Mouse (Mus musculus): ENCODE results near the gene Olfr870. TPM values are rescaled to one million over a fixed set of nuclear protein-coding genes. Genes with fewer than 3 reads are reported as not detected.

Gene Olfr870
- polyA plus RNA-seq, 1 experiment: not detected

DNA sequence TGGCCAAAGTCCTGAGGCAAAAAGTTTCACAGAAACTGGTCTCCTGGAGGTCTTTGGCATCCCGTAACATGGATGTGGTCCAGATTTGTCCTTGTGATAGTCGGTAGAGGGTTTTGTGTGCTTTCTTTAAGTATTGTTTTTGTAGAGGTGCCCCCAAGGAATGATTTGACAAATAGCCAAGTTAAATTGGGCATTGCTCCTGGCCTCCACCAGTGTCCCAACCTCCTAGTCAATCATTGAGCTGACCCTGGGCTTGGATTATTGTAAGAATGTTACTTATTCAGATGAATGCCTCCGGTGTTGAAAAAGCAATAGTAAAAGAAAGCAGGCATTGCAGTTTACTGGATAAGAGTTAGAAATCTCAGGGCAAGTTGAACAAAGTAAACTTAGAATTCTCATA, 24.2 kb downstream of the Olfr870 start:
- Histone ChIP-seq H3K4me1 (ENCODE audit: control insufficient read depth, insufficient read depth, insufficient read length) (no peaks in the 10 kb centered on the region), H3K36me3 (ENCODE audit: control insufficient read depth, insufficient read depth, low read length) (no peaks in the 10 kb centered on the region), H3K27ac (ENCODE audit: insufficient read depth, low read length) (no peak overlapping the region), H3K27me3 (ENCODE audit: control insufficient read depth, insufficient read depth, low read length) (no peaks in the 10 kb centered on the region), H3K4me3 (ENCODE audit: extremely low read depth, insufficient read depth, insufficient read length) (no peak overlapping the region)
- no peak for TF ChIP-seq POLR2A (IDR thresholded peaks at IDR 0.05; ENCODE audit: low read depth, low read length)
- no peak for TF ChIP-seq CTCF (IDR thresholded peaks at IDR 0.05; ENCODE audit: extremely low read depth, insufficient read depth, insufficient read length, insufficient replicate concordance)
- DNase-seq (ENCODE audit: low read depth in 1 of 2, low spot score in 2 of 2): no peak
- WGBS: 87% methylated on average over 3 of the region's 3 CpGs

DNA sequence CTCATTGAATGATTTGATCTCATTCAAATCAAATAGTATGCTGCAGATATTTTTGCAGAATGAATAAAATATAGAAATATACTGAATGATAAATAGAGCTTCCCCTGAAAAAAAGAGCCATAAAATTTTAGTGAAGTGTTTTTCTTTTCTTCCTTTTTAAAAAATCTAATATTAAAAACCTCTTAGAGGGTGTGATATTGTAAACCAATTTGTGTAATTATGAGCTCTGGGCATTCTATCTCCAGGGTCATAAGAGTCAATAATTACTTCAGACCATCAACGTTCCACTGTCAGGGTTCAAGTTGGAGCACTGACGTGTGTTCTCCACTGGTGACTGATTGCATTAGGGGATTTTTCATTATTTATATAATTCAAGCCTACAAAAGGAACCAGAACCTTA, 45.1 kb downstream of the Olfr870 start, which contains the start of gene Olfr869:
TSS of gene Olfr869 (plus strand) at position 301 of the 400 bp plus-strand sequence.
- DNase-seq (ENCODE audit: low read depth in 1 of 2, low spot score in 2 of 2): no peak
- Histone ChIP-seq H3K4me1 (ENCODE audit: control insufficient read depth, insufficient read depth, insufficient read length) (no peaks in the 10 kb centered on the region), H3K4me3 (ENCODE audit: extremely low read depth, insufficient read depth, insufficient read length) (no peak within 1 kb of the TSS), H3K27ac (ENCODE audit: insufficient read depth, low read length) (no peak within 1 kb of the TSS), H3K27me3 (ENCODE audit: control insufficient read depth, insufficient read depth, low read length) (no peaks in the 10 kb centered on the region), H3K36me3 (ENCODE audit: control insufficient read depth, insufficient read depth, low read length) (no peaks in the 10 kb centered on the region)
- WGBS: 80% methylated on average over 2 of the region's 2 CpGs
- TF ChIP-seq POLR2A (IDR thresholded peaks at IDR 0.05; ENCODE audit: low read depth, low read length): no peak
- TF ChIP-seq CTCF (IDR thresholded peaks at IDR 0.05; ENCODE audit: extremely low read depth, insufficient read depth, insufficient read length, insufficient replicate concordance): no peak

Other genes with a start within 250 kb of the Olfr870 start
- not detected in 2 replicates for gene Olfr866, start 146.0 kb downstream of the Olfr870 start, polyA plus RNA-seq (2012; rRNA removed)
- gene Olfr867, start 116.5 kb downstream of the Olfr870 start, polyA plus RNA-seq (2012; rRNA removed): not detected in 2 replicates
- not detected in 2 replicates for gene Olfr868, start 75.4 kb downstream of the Olfr870 start, polyA plus RNA-seq (2012; rRNA removed)
- gene Olfr869, start 45.0 kb downstream of the Olfr870 start, polyA plus RNA-seq (2012; rRNA removed): not detected in 2 replicates
- not detected in 2 replicates for gene Olfr871, start 38.1 kb upstream of the Olfr870 start, polyA plus RNA-seq (2012; rRNA removed)
- gene Olfr872, start 63.1 kb upstream of the Olfr870 start, polyA plus RNA-seq (2012; rRNA removed): not detected in 2 replicates
- not detected in 2 replicates for gene Olfr39, start 108.3 kb upstream of the Olfr870 start, polyA plus RNA-seq (2012; rRNA removed)
- not detected in 2 replicates for gene Olfr873, start 124.5 kb upstream of the Olfr870 start, polyA plus RNA-seq (2012; rRNA removed)
- gene Olfr18, start 162.0 kb upstream of the Olfr870 start, polyA plus RNA-seq (2012; rRNA removed): not detected in 2 replicates
- 1.2 and 1.7 TPM in 2 replicates for gene Zfp560, start 211.1 kb upstream of the Olfr870 start, polyA plus RNA-seq (2012; rRNA removed)